Mouse (Mus musculus) lung, postnatal 0 days (tissue): ENCODE results near the gene Gtpbp4.
"Not testable (repeated sequence)": the region's sequence is repeated elsewhere in the genome, so short reads cannot be mapped to it uniquely, and the experiment has no call there.

Experiments
- CTCF ChIP-seq: IDR thresholded peaks from 2 replicates; pipeline ENCODE4 v1.5.1; 2016; ENCODE audit warnings: antibody characterized with exemption, mild to moderate bottlenecking
- EP300 ChIP-seq: IDR thresholded peaks from 2 replicates; pipeline ENCODE4 v1.6.1; 2016; ENCODE audit warnings: antibody characterized with exemption, mild to moderate bottlenecking, control low read depth

- not testable (repeated sequence) for TF ChIP-seq CTCF, EP300
These were observed 34.6 kb downstream of the Gtpbp4 start for GRCm38 (mm10) chr13:8961128-8961888.
